Mouse (Mus musculus) heart, embryonic 13.5 days (tissue): ENCODE measurements at regions not wholly inside any gene's neighbourhood (a gene's known extent, or its start where the extent isn't known, plus 50 kb on each side); places are given as distances from the start of the nearest gene placed in this dataset.

Source experiments
- ATAC-seq: fragments of 200-750 bp; cut with Nextera tagmentation; 2 replicates; pipeline ENCODE4 v1.8.0; 2017; ENCODE audit warnings: moderate TSS enrichment; ENCODE audit not compliant: insufficient number of reproducible peaks, low FRiP score, low TSS enrichment; ENCODE audit errors: extremely low read depth
- H3K27ac ChIP-seq: fragments of 300-500 bp; sonication (generic); replicated peaks from 2 replicates; pipeline ENCODE4 v1.5.1; 2015; ENCODE audit warnings: moderate library complexity, mild to moderate bottlenecking, inconsistent platforms
- H3K27me3 ChIP-seq: fragments of 300-500 bp; sonication (generic); replicated peaks from 2 replicates; pipeline ENCODE4 v1.6.1; 2015; ENCODE audit warnings: mild to moderate bottlenecking, inconsistent platforms
- H3K36me3 ChIP-seq: fragments of 300-500 bp; sonication (generic); 2 replicates; pipeline ENCODE4 v1.6.1; 2015; ENCODE audit warnings: mild to moderate bottlenecking, inconsistent platforms
- H3K4me1 ChIP-seq: fragments of 300-500 bp; sonication (generic); 2 replicates; pipeline ENCODE4 v1.6.1; 2015; ENCODE audit warnings: inconsistent platforms
- H3K4me2 ChIP-seq: fragments of 300-500 bp; sonication (generic); 2 replicates; pipeline ENCODE4 v1.6.1; 2015; ENCODE audit warnings: inconsistent platforms, mild to moderate bottlenecking, moderate library complexity
- H3K4me3 ChIP-seq: fragments of 300-500 bp; sonication (generic); 2 replicates; pipeline ENCODE4 v1.5.1; 2015; ENCODE audit warnings: moderate library complexity, mild to moderate bottlenecking, inconsistent platforms
- H3K9ac ChIP-seq: fragments of 300-500 bp; sonication (generic); 2 replicates; pipeline ENCODE4 v1.6.1; 2015; ENCODE audit warnings: inconsistent platforms, mild to moderate bottlenecking, moderate library complexity
- H3K9me3 ChIP-seq: fragments of 300-500 bp; sonication (generic); 2 replicates; pipeline ENCODE4 v1.6.1; 2016; ENCODE audit warnings: inconsistent platforms
- WGBS: fragments of 180-500 bp; shearing (Covaris S2); methylation state at CpG from one replicate; pipeline ENCODE4 v1.1.7; 2015; ENCODE audit warnings: mixed read lengths; 5-methylcytosine and 5-hydroxymethylcytosine counted together

- 72% methylated on average over 2 of the region's 2 CpGs for WGBS
These were observed 185.1 kb upstream of the Smarca2 start for GRCm38 (mm10) chr19:26419781-26420180.

GRCm38 (mm10) chr19:26439163-26439562 lies 165.7 kb upstream of the Smarca2 start:
- Histone ChIP-seq H3K9ac (no peak overlapping the region), H3K4me2 (no peak overlapping the region), H3K27me3 (no peaks in the 10 kb centered on the region), H3K9me3 (no peaks in the 10 kb centered on the region), H3K36me3 (no peaks in the 10 kb centered on the region), H3K4me1 (no peaks in the 10 kb centered on the region), H3K27ac (no peak overlapping the region), H3K4me3 (no peak overlapping the region)
- ATAC-seq: no peak
- WGBS: 47% methylated on average over 2 of the region's 2 CpGs

More at GRCm38 (mm10) chr19:26419781-26420180, 185.1 kb upstream of the Smarca2 start:
- Histone ChIP-seq H3K36me3 (no peaks in the 10 kb centered on the region), H3K9me3 (no peaks in the 10 kb centered on the region), H3K4me1 (no peaks in the 10 kb centered on the region), H3K27me3 (no peaks in the 10 kb centered on the region), H3K27ac (no peak overlapping the region), H3K4me2 (no peak overlapping the region), H3K4me3 (no peak overlapping the region), H3K9ac (no peak overlapping the region)
- no peak for ATAC-seq

- 68% methylated on average over 4 of the region's 4 CpGs for WGBS
- Histone ChIP-seq H3K4me1 (no peaks in the 10 kb centered on the region), H3K27ac (no peak overlapping the region), H3K36me3 (no peaks in the 10 kb centered on the region), H3K9ac (no peak overlapping the region), H3K4me3 (no peak overlapping the region), H3K4me2 (no peak overlapping the region), H3K27me3 (no peaks in the 10 kb centered on the region), H3K9me3 (no peaks in the 10 kb centered on the region)
- ATAC-seq: no peak
These were observed 159.5 kb upstream of the Smarca2 start for GRCm38 (mm10) chr19:26445309-26445708.

- Histone ChIP-seq H3K27me3 (no peaks in the 10 kb centered on the region), H3K4me2 (no peak overlapping the region), H3K27ac (no peak overlapping the region), H3K4me1 (no peaks in the 10 kb centered on the region), H3K36me3 (no peaks in the 10 kb centered on the region), H3K4me3 (no peak overlapping the region), H3K9me3 (no peaks in the 10 kb centered on the region), H3K9ac (no peak overlapping the region)
- ATAC-seq: no peak
- 75% methylated on average over 7 of the region's 7 CpGs for WGBS
These were observed 157.3 kb upstream of the Smarca2 start for GRCm38 (mm10) chr19:26447427-26448023.

- no peak overlapping the region for H3K4me3 ChIP-seq
- 47% methylated on average over 4 of the region's 4 CpGs for WGBS
These were observed 143.1 kb upstream of the Smarca2 start for GRCm38 (mm10) chr19:26461712-26462111.

GRCm38 (mm10) chr19:26465228-26465627 lies 139.6 kb upstream of the Smarca2 start:
- Histone ChIP-seq H3K36me3 (no peaks in the 10 kb centered on the region), H3K9me3 (no peaks in the 10 kb centered on the region), H3K9ac (no peak overlapping the region), H3K27ac (no peak overlapping the region), H3K4me3 (no peak overlapping the region), H3K4me2 (no peak overlapping the region), H3K27me3 (no peaks in the 10 kb centered on the region), H3K4me1 (0 out of 2 replicates have a peak, but pooled peaks cover 6% of the 10 kb centered on the region)
- ATAC-seq: no peak
- WGBS: 31% methylated on average over 2 of the region's 2 CpGs

More at GRCm38 (mm10) chr19:26461712-26462111, 143.1 kb upstream of the Smarca2 start:
- Histone ChIP-seq H3K9ac (no peak overlapping the region), H3K4me2 (no peak overlapping the region), H3K36me3 (no peaks in the 10 kb centered on the region), H3K4me1 (no peaks in the 10 kb centered on the region), H3K9me3 (no peaks in the 10 kb centered on the region), H3K27me3 (no peaks in the 10 kb centered on the region), H3K27ac (no peak overlapping the region)
- no peak for ATAC-seq

- Histone ChIP-seq H3K27me3 (no peaks in the 10 kb centered on the region), H3K4me2 (no peak overlapping the region), H3K27ac (no peak overlapping the region), H3K9ac (no peak overlapping the region), H3K36me3 (no peaks in the 10 kb centered on the region), H3K9me3 (no peaks in the 10 kb centered on the region), H3K4me1 (0 out of 2 replicates have a peak, but pooled peaks cover 6% of the 10 kb centered on the region), H3K4me3 (no peak overlapping the region)
- 68% methylated on average over 4 of the region's 4 CpGs for WGBS
- no peak for ATAC-seq
These were observed 138.6 kb upstream of the Smarca2 start for GRCm38 (mm10) chr19:26466244-26466643.

- no peak for ATAC-seq
- H3K4me1 ChIP-seq: 0 out of 2 replicates have a peak, but pooled peaks cover 6% of the 10 kb centered on the region
- no peak overlapping the region for H3K9ac ChIP-seq
- 49% methylated on average over 5 of the region's 5 CpGs for WGBS
- no peaks in the 10 kb centered on the region for H3K9me3 ChIP-seq
- no peak overlapping the region for H3K4me3 ChIP-seq
- H3K27me3 ChIP-seq: no peaks in the 10 kb centered on the region
- H3K4me2 ChIP-seq: no peak overlapping the region
- no peaks in the 10 kb centered on the region for H3K36me3 ChIP-seq
- H3K27ac ChIP-seq: no peak overlapping the region
These were observed 137.6 kb upstream of the Smarca2 start for GRCm38 (mm10) chr19:26467179-26467651.

- Histone ChIP-seq H3K9ac (no peak overlapping the region), H3K27me3 (no peaks in the 10 kb centered on the region), H3K9me3 (no peaks in the 10 kb centered on the region), H3K4me3 (no peak overlapping the region), H3K36me3 (no peaks in the 10 kb centered on the region), H3K27ac (no peak overlapping the region), H3K4me1 (peaks cover 9% of the 10 kb centered on the region), H3K4me2 (no peak overlapping the region)
- ATAC-seq: no peak
- 61% methylated on average over 1 of the region's 1 CpGs for WGBS
These were observed 132.2 kb upstream of the Smarca2 start for GRCm38 (mm10) chr19:26472659-26473058.

GRCm38 (mm10) chr19:26473211-26473610 lies 131.6 kb upstream of the Smarca2 start:
- H3K9me3 ChIP-seq: no peaks in the 10 kb centered on the region
- no peaks in the 10 kb centered on the region for H3K36me3 ChIP-seq
- ATAC-seq: no peak
- no peak overlapping the region for H3K27ac ChIP-seq
- H3K9ac ChIP-seq: no peak overlapping the region
- H3K4me1 ChIP-seq: peaks cover 9% of the 10 kb centered on the region
- no peaks in the 10 kb centered on the region for H3K27me3 ChIP-seq
- no peak overlapping the region for H3K4me3 ChIP-seq
- H3K4me2 ChIP-seq: no peak overlapping the region
- 77% methylated on average over 3 of the region's 3 CpGs for WGBS

- WGBS: 83% methylated on average over 2 of the region's 2 CpGs
- H3K27ac ChIP-seq: no peak overlapping the region
- ATAC-seq: no peak
These were observed 129.7 kb upstream of the Smarca2 start for GRCm38 (mm10) chr19:26475197-26475596.

GRCm38 (mm10) chr19:26475754-26476153 lies 129.1 kb upstream of the Smarca2 start:
- no peak for ATAC-seq

More at GRCm38 (mm10) chr19:26475197-26475596, 129.7 kb upstream of the Smarca2 start:
- Histone ChIP-seq H3K4me1 (peaks cover 9% of the 10 kb centered on the region), H3K4me3 (no peak overlapping the region), H3K27me3 (no peaks in the 10 kb centered on the region), H3K9ac (no peak overlapping the region), H3K9me3 (no peaks in the 10 kb centered on the region), H3K36me3 (no peaks in the 10 kb centered on the region), H3K4me2 (no peak overlapping the region)

More at GRCm38 (mm10) chr19:26475754-26476153, 129.1 kb upstream of the Smarca2 start:
- Histone ChIP-seq H3K27ac (no peak overlapping the region), H3K36me3 (no peaks in the 10 kb centered on the region), H3K4me1 (peaks cover 9% of the 10 kb centered on the region), H3K4me3 (no peak overlapping the region), H3K9me3 (no peaks in the 10 kb centered on the region), H3K9ac (no peak overlapping the region), H3K4me2 (no peak overlapping the region), H3K27me3 (no peaks in the 10 kb centered on the region)
- WGBS: 45% methylated on average over 2 of the region's 2 CpGs
